Mouse (Mus musculus) forebrain, embryonic 16.5 days (tissue): Measurements from ENCODE around the gene Msmo1. TPM values are rescaled to one million over a fixed set of nuclear protein-coding genes. Genes with fewer than 3 reads are reported as not detected.
A peak's percentile ranks its signal among the peaks of the same experiment; 100 is the strongest.

Experiments
- ATAC-seq: fragments of 200-750 bp; cut with Nextera tagmentation; 2 replicates; pipeline ENCODE4 v1.8.0; 2017; ENCODE audit warnings: mild to moderate bottlenecking, moderate library complexity
- H3K27ac ChIP-seq: fragments of 300-500 bp; sonication (generic); 2 replicates; pipeline ENCODE4 v1.5.1; 2014; ENCODE audit warnings: low read length, control low read depth
- H3K27me3 ChIP-seq: fragments of 300-500 bp; sonication (generic); replicated peaks from 2 replicates; pipeline ENCODE4 v1.6.1; 2014; ENCODE audit warnings: low read length; ENCODE audit not compliant: control insufficient read depth, insufficient read depth
- H3K36me3 ChIP-seq: fragments of 300-500 bp; sonication (generic); 2 replicates; pipeline ENCODE4 v1.6.1; 2014; ENCODE audit not compliant: control insufficient read depth, insufficient read depth
- H3K4me1 ChIP-seq: fragments of 300-500 bp; sonication (generic); replicated peaks from 2 replicates; pipeline ENCODE4 v1.6.1; 2014; ENCODE audit warnings: low read length; ENCODE audit not compliant: control insufficient read depth, insufficient read depth
- H3K4me2 ChIP-seq: fragments of 300-500 bp; sonication (generic); 2 replicates; pipeline ENCODE4 v1.6.1; 2014; ENCODE audit warnings: mild to moderate bottlenecking, low read length, control low read depth
- H3K4me3 ChIP-seq: fragments of 300-500 bp; sonication (generic); replicated peaks from 2 replicates; pipeline ENCODE4 v1.5.1; 2014; ENCODE audit warnings: mild to moderate bottlenecking, low read length, control low read depth
- H3K9ac ChIP-seq: fragments of 300-500 bp; sonication (generic); replicated peaks from 2 replicates; pipeline ENCODE4 v1.6.1; 2014; ENCODE audit warnings: low read depth, low read length, control low read depth
- H3K9me3 ChIP-seq: fragments of 300-500 bp; sonication (generic); 2 replicates; pipeline ENCODE4 v1.6.1; 2016; ENCODE audit warnings: low read length; ENCODE audit not compliant: control insufficient read depth
- WGBS: fragments of 180-500 bp; shearing (Covaris S2); extraction: QIAGEN DNeasy Blood & Tissue Kit; methylation state at CpG from one replicate; pipeline ENCODE4 v1.1.7; 2014; 5-methylcytosine and 5-hydroxymethylcytosine counted together
- polyA plus RNA-seq: library from polyadenylated mRNA; unstranded; fragments of >200 nt; fragmentation: Nextera tagmentation; extraction: Ambion mirVana; gene quantifications from 2 replicates; pipeline ENCODE4 v1.2.1, GENCODE M21; 2015

The Msmo1 gene
- polyA plus RNA-seq, 1 experiment from 2014 or later = 155 TPM

DNA sequence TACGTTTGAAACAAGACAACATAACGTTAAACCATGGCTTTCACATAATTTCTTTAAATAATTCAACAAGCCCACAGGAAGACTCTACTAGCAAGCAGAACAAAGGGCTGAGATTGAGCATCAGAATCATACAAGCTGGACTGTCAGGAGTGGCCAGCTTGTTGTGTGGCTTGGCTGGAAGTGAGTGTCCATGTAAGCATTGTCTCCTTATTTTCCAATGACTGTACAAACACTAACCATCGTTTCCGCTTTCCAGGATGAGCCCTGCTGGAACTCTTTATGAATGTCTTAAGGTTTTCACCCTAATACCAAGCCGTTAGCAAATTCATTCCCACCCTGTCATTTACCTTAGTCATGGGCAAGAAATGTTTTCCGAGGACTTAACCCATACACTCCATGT, 42.7 kb downstream of the Msmo1 start:
- Histone ChIP-seq H3K36me3 (no peaks in the 10 kb centered on the region), H3K4me3 (peak overlapping the region; percentile 75), H3K4me2 (peak overlapping the region; percentile 75), H3K4me1 (peaks cover 28% of the 10 kb centered on the region), H3K27me3 (no peaks in the 10 kb centered on the region), H3K9ac (0 out of 2 replicates have a peak overlapping the region, but pooled peaks have one; percentile 37), H3K9me3 (no peaks in the 10 kb centered on the region), H3K27ac (no peak overlapping the region; the same call in 1 of the 2 replicates)
- no peak for ATAC-seq
- 52% methylated on average over 6 of the region's 6 CpGs for WGBS

GRCm38 (mm10) chr8:64690306-64690705, 43.3 kb downstream of the Msmo1 start:
- H3K4me1 ChIP-seq = peaks cover 28% of the 10 kb centered on the region
- peak overlapping the region; percentile 75 for H3K4me2 ChIP-seq
- 0 out of 2 replicates have a peak overlapping the region, but pooled peaks have one; percentile 1 for H3K4me3 ChIP-seq
- no peaks in the 10 kb centered on the region for H3K27me3 ChIP-seq
- WGBS = 75% methylated on average over 6 of the region's 6 CpGs
- H3K9ac ChIP-seq = no peak overlapping the region
- no peaks in the 10 kb centered on the region for H3K9me3 ChIP-seq
- H3K36me3 ChIP-seq = no peaks in the 10 kb centered on the region
- no peak for ATAC-seq
- H3K27ac ChIP-seq = no peak overlapping the region

GRCm38 (mm10) chr8:64688741-64689140, 44.9 kb downstream of the Msmo1 start:
- Histone ChIP-seq H3K9ac (no peak overlapping the region), H3K27me3 (no peaks in the 10 kb centered on the region), H3K4me2 (no peak overlapping the region), H3K4me1 (peaks cover 28% of the 10 kb centered on the region), H3K27ac (no peak overlapping the region), H3K36me3 (no peaks in the 10 kb centered on the region), H3K9me3 (no peaks in the 10 kb centered on the region), H3K4me3 (no peak overlapping the region)
- no peak for ATAC-seq
- WGBS = 39% methylated on average over 4 of the region's 4 CpGs

- Histone ChIP-seq H3K36me3 (no peaks in the 10 kb centered on the region), H3K27ac (no peak overlapping the region), H3K4me1 (peaks cover 27% of the 10 kb centered on the region), H3K4me3 (no peak overlapping the region), H3K9ac (no peak overlapping the region), H3K4me2 (no peak overlapping the region), H3K9me3 (no peaks in the 10 kb centered on the region), H3K27me3 (no peaks in the 10 kb centered on the region)
- WGBS = 62% methylated on average over 3 of the region's 3 CpGs
- no peak for ATAC-seq
Observed at GRCm38 (mm10) chr8:64688161-64688560, 45.4 kb downstream of the Msmo1 start.

DNA sequence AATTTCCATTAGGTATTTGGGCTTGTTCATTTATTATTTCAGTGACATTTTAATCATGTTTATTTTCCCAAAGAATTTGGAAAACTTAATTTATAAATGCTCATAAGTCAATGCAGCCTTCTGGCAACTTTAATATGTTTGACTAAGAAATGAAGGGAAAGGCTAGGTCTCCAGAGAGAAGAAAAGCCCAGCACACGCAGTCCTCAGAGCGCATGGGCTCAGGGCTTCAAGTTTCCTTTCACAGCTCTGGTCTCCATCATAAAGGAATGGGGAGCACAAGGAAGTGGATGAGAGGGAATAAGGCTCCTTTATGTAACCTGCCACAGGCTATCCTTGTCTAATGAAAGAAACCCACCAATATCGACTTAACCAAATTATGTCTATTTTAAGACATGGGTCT, 51.1 kb downstream of the Msmo1 start:
- H3K27ac ChIP-seq = no peak overlapping the region
- no peak for ATAC-seq

GRCm38 (mm10) chr8:64676381-64676780, 57.2 kb downstream of the Msmo1 start:
- Histone ChIP-seq H3K9me3 (peaks cover 3% of the 10 kb centered on the region; the same call in 1 of the 2 replicates), H3K4me1 (peaks cover 4% of the 10 kb centered on the region), H3K27ac (no peak overlapping the region), H3K36me3 (no peaks in the 10 kb centered on the region), H3K4me3 (no peak overlapping the region), H3K4me2 (no peak overlapping the region), H3K9ac (no peak overlapping the region), H3K27me3 (no peaks in the 10 kb centered on the region)
- ATAC-seq = no peak
- 76% methylated on average over 2 of the region's 2 CpGs for WGBS

More for the DNA sequence above, 51.1 kb downstream of the Msmo1 start:
- Histone ChIP-seq H3K27me3 (no peaks in the 10 kb centered on the region), H3K4me3 (no peak overlapping the region), H3K9me3 (no peaks in the 10 kb centered on the region), H3K4me2 (no peak overlapping the region), H3K9ac (no peak overlapping the region), H3K36me3 (no peaks in the 10 kb centered on the region), H3K4me1 (peaks cover 3% of the 10 kb centered on the region; the same call in 1 of the 2 replicates)
- 77% methylated on average over 3 of the region's 3 CpGs for WGBS

- ATAC-seq = no peak
- H3K27ac ChIP-seq = no peak overlapping the region
- H3K9ac ChIP-seq = no peak overlapping the region
- H3K36me3 ChIP-seq = no peaks in the 10 kb centered on the region
- H3K4me1 ChIP-seq = peaks cover 4% of the 10 kb centered on the region
- 71% methylated on average over 8 of the region's 8 CpGs for WGBS
- H3K4me3 ChIP-seq = no peak overlapping the region
- H3K9me3 ChIP-seq = peaks cover 3% of the 10 kb centered on the region; the same call in 1 of the 2 replicates
- H3K4me2 ChIP-seq = no peak overlapping the region
- no peaks in the 10 kb centered on the region for H3K27me3 ChIP-seq
Observed at GRCm38 (mm10) chr8:64674951-64675585, 58.5 kb downstream of the Msmo1 start.

DNA sequence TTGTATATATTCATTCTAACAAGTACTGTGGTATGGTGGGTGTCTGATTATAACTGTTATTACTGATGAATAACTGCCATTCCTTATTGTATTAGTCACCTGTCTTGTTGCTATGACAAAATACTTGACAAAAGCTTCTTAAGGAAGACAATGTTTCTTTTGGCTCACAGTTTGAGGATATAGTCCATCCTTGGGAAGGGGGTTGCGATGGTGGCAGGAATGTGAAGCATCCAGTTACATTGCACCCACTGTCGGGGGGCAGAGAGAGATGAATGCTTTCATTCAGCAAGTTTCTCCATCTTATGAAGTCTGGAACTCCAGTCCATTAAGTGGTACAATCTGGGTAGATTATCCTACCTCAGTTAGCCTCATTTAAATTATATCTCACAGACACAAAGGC, 60.7 kb downstream of the Msmo1 start:
- Histone ChIP-seq H3K4me2 (no peak overlapping the region), H3K36me3 (no peaks in the 10 kb centered on the region), H3K9ac (no peak overlapping the region), H3K27ac (no peak overlapping the region), H3K27me3 (no peaks in the 10 kb centered on the region), H3K4me1 (peaks cover 4% of the 10 kb centered on the region), H3K4me3 (no peak overlapping the region), H3K9me3 (peaks cover 3% of the 10 kb centered on the region; the same call in 1 of the 2 replicates)
- WGBS = 70% methylated on average over 2 of the region's 2 CpGs
- no peak for ATAC-seq

GRCm38 (mm10) chr8:64671937-64672336, 61.7 kb downstream of the Msmo1 start:
- H3K4me2 ChIP-seq = no peak overlapping the region
- peaks cover 4% of the 10 kb centered on the region for H3K4me1 ChIP-seq
- peak; percentile 69 for ATAC-seq
- H3K36me3 ChIP-seq = no peaks in the 10 kb centered on the region
- H3K4me3 ChIP-seq = no peak overlapping the region
- no peak overlapping the region for H3K27ac ChIP-seq
- no peak overlapping the region for H3K9ac ChIP-seq
- H3K9me3 ChIP-seq = peaks cover 3% of the 10 kb centered on the region; the same call in 1 of the 2 replicates
- 13% methylated on average over 1 of the region's 1 CpGs for WGBS
- H3K27me3 ChIP-seq = no peaks in the 10 kb centered on the region
